Mouse (Mus musculus) bone marrow macrophage, adult 2 months (primary cell): ENCODE data around the gene B4galt4. TPM values are rescaled to one million over a fixed set of nuclear protein-coding genes. Genes with fewer than 3 reads are reported as not detected.

ENCODE experiments used
- H3K27ac ChIP-seq: 2 replicates; pipeline ENCODE4 v1.5.1; 2012; ENCODE audit warnings: low read depth, low read length; ENCODE audit not compliant: insufficient read depth
- H3K4me1 ChIP-seq: 2 replicates; pipeline ENCODE4 v1.6.1; 2012; ENCODE audit warnings: low read length; ENCODE audit not compliant: control insufficient read depth, insufficient read depth
- H3K4me3 ChIP-seq: 2 replicates; pipeline ENCODE4 v1.5.1; 2012; ENCODE audit warnings: mild to moderate bottlenecking, low read length, moderate library complexity; ENCODE audit not compliant: insufficient read depth
- CTCF ChIP-seq: IDR thresholded peaks from 2 replicates; pipeline ENCODE4 v1.5.1; 2012; ENCODE audit warnings: low read depth, mild to moderate bottlenecking, low read length, moderate library complexity
- POLR2A ChIP-seq: IDR thresholded peaks from 2 replicates; pipeline ENCODE4 v1.6.1; 2012; ENCODE audit warnings: mild to moderate bottlenecking, low read depth, low read length, borderline replicate concordance
- polyA plus RNA-seq: library from polyadenylated mRNA; stranded (reverse); fragments of >200 nt; gene quantifications from 2 replicates; pipeline ENCODE4 v1.2.4, GENCODE M21; 2012; ENCODE audit not compliant: missing spikeins, insufficient read depth, insufficient read length

B4galt4 gene
- polyA plus RNA-seq, 1 experiment, result 9.8 TPM

- Histone ChIP-seq H3K4me1 (peaks cover 38% of the 10 kb centered on the region), H3K4me3 (no peak overlapping the region), H3K27ac (no peak overlapping the region)
- TF ChIP-seq CTCF, result no peak
- no peak for TF ChIP-seq POLR2A
Measured at GRCm38 (mm10) chr16:38706782-38707181, 35.3 kb upstream of the B4galt4 start.

DNA sequence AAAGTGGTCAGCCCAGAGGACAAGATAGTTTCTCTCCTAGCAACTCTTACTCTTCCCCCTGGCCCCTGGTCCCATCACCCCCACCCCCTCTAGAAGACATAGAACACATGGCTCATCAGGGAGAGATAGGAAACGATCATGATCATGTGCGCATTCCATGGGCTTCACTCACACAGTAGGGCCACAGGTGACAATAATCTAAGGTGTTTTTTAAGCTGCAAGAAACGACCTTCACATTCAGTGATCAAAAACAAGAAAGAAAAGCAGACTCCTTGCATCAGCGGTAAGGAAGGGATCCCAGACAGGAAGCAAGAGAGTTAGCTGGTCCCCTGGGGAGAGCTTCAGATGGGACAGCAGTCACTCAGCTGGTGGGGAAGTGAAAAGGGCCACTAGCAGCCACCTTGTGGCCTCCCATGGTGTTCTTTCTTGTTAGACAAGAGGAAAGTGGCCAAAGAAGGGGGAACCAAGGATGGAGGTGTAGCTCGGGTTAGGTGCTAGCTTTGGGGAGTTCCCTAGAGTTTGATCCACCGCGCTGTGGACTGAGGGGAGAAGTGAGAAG lies 33.0 kb upstream of the B4galt4 start:
- no peak overlapping the region for H3K27ac ChIP-seq
- H3K4me1 ChIP-seq, result peaks cover 25% of the 10 kb centered on the region

DNA sequence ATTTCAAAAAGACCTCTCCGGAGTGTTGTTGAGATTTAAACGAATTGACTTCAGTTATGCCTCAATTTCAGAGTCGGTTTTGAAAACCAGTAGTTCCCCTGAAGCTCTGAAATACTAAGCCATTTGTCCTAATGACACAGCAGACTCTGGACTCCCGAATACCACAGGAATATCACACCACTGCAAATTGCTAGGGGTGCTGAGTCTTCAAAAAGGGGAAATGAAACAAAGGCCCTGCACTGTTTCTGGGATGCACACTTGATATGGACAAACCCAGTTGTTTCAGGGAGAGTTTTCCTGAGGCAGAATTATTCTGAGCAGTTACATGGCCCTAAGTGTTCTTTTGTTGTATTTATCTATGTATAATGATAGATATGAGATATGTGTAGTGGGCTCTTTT lies 30.8 kb upstream of the B4galt4 start:
- H3K4me3 ChIP-seq, result peak overlapping the region; percentile 53
- peaks cover 25% of the 10 kb centered on the region for H3K4me1 ChIP-seq
- TF ChIP-seq POLR2A (no peak), CTCF (no peak)
- peak overlapping the region; percentile 90 for H3K27ac ChIP-seq

More for the DNA sequence above, 33.0 kb upstream of the B4galt4 start:
- no peak overlapping the region for H3K4me3 ChIP-seq
- TF ChIP-seq POLR2A (no peak), CTCF (no peak)

DNA sequence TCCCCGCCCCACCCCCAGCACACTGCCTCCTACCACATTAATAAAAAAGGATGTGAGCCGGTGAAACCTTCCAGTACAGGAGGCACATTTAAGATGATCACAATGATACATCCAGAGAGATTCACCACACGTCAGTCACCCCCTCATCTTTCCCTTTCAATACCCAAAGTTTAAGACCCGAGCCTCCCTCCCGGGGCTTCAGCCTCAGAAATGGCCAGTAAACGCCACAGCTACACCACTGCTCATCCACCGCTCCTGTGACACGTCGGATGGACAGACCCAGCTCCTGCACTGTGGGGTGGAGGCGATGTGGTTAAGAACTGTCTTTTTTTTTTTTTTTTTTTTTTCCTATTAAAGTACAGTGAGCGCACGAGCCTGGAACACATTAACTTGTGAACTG lies 30.0 kb upstream of the B4galt4 start:
- Histone ChIP-seq H3K27ac (peak overlapping the region; percentile 87), H3K4me3 (peak overlapping the region; percentile 97), H3K4me1 (peaks cover 25% of the 10 kb centered on the region)
- TF ChIP-seq POLR2A (no peak), CTCF (no peak)

DNA sequence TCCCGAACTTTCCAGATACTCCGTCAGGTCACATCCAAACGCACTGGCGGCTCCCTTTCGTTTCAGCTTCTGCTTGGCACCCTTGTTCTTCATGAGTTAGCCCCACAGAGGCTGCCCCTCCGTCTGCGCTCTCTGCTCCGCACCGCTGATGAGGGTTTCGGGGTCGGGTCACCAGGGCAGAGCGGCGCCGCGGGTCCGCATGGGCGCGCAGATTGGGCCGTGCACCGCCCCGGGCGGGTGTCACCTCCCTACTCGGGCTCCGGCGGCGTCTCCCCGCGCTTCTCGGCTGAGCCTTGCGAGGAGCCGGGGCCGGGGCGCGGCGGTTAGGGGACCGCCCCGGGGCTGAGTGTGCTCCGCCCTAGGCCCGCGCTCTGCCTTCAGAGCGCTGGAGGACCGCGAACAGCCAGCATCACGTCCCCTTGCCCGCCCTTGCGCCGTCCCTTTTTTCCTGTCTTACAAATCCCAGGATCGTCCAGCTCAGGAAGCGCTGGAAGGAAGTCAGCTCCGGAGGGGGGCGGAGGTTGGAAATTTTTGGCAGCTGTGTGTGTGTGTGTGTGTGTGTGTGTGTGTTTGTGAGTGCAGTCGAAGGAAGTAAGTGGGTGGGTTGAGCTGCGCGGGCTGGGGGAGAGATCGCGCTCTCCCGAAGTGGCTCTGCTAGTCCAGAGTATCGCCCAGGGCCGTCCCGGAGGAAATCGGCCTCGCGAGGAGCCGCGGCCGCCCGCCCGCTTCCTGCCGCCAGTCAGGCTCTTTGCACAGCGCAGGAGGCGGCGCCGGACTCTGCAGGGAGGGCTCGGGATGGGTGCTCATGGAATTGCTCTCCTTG lies 29.3 kb upstream of the B4galt4 start, which contains the start of gene Arhgap31:
Arhgap31 (minus strand) TSS at position 694 of the 823 bp plus-strand sequence.
- Histone ChIP-seq H3K4me1 (peaks cover 24% of the 10 kb centered on the region), H3K27ac (peak within 1 kb of the TSS; percentile 87), H3K4me3 (peak within 1 kb of the TSS; percentile 97)
- TF ChIP-seq CTCF, result no peak
- 0 out of 2 replicates have a peak, but pooled peaks have one; percentile 30 for TF ChIP-seq POLR2A

- peak overlapping the region; percentile 97 for H3K4me3 ChIP-seq
- TF ChIP-seq POLR2A (no peak), CTCF (no peak)
- peak overlapping the region; percentile 87 for H3K27ac ChIP-seq
- H3K4me1 ChIP-seq, result peaks cover 22% of the 10 kb centered on the region
Measured at GRCm38 (mm10) chr16:38713404-38714258, 28.4 kb upstream of the B4galt4 start.

- H3K4me3 ChIP-seq, result peak overlapping the region; percentile 49
- peak overlapping the region; percentile 48 for H3K27ac ChIP-seq
- peaks cover 18% of the 10 kb centered on the region for H3K4me1 ChIP-seq
Measured at GRCm38 (mm10) chr16:38714259-38714526, 27.9 kb upstream of the B4galt4 start.

DNA sequence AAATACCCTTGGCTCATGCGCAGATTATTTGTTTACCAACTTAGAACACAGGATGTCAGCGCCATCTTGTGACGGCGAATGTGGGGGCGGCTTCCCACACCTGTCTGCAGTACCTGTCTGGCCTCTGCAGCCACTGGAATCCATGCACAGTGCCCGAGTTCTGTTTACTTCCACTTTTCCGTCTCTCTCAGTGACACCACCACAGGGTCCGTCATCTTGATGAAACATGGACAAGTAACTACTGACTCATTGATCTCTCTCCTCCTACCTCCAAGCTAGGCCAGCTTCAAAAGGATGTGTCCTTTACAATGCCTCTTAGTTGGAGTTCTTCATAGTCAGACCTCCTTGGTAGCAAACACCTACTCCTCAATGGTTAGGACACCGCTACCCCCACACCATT lies 20.7 kb upstream of the B4galt4 start:
- TF ChIP-seq CTCF, result no peak
- TF ChIP-seq POLR2A, result no peak

GRCm38 (mm10) chr16:38724256-38724655 lies 17.8 kb upstream of the B4galt4 start:
- H3K4me1 ChIP-seq, result no peaks in the 10 kb centered on the region
- TF ChIP-seq POLR2A (no peak), CTCF (no peak)
- no peak overlapping the region for H3K27ac ChIP-seq

More for the DNA sequence above, 20.7 kb upstream of the B4galt4 start:
- Histone ChIP-seq H3K4me3 (no peak overlapping the region), H3K27ac (no peak overlapping the region), H3K4me1 (no peaks in the 10 kb centered on the region)

DNA sequence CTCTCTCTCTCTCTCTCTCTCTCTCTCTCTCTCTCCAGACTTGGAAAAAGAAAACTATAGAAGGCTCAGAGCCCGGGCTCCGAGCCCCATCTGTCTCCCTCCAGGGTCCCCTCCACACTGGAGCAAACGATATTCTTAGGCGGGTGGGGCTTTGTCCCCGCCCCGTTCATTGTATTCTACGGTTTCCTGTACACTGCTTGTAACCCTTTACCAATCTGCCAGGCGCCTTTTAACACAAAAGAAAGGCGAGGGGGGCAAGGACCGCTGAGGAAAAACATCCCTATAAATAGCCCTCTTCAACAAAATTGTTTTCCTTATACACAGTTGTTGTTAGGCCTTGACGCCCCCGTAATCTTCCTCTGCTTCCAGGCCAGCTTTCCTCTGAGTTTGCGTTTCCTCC lies 17.1 kb upstream of the B4galt4 start:
- Histone ChIP-seq H3K27ac (no peak overlapping the region), H3K4me3 (no peak overlapping the region), H3K4me1 (no peaks in the 10 kb centered on the region)
- TF ChIP-seq CTCF, result no peak
- TF ChIP-seq POLR2A, result no peak

More at GRCm38 (mm10) chr16:38724256-38724655, 17.8 kb upstream of the B4galt4 start:
- no peak overlapping the region for H3K4me3 ChIP-seq
